Mouse (Mus musculus): ENCODE data around the gene Gimap7. TPM values are rescaled to one million over a fixed set of nuclear protein-coding genes. Genes with fewer than 3 reads are reported as not detected.

Gene Gimap7
- polyA plus RNA-seq, 1 experiment from 2014 or later = 0.59 TPM

DNA sequence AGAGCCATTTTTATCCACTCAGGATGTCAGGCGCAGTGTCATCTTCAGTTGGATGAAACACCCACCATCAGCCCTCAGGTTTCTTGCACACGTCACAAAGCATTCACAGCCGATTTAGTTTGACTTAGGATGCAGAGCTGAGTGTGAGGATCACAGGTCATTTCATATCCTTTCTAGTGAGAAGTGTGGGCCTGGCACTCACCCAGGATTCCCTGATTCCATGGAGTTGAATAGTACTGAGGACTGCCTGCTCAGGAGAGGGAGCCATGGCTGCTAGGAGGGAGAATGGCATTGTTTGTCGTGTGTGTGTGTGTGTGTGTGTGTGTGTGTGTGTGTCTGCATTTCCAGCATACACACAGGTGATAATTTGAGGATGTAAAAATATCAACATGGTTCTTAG lies 1.9 kb downstream of the Gimap7 start:
- ATAC-seq (no peak), DNase-seq (no peak)
- Histone ChIP-seq H3K4me2 (ENCODE audit: low read depth, low read length) (no peak overlapping the region), H3K4me1 (ENCODE audit: insufficient read depth) (no peaks in the 10 kb centered on the region), H3K4me3 (ENCODE audit: low read depth, low read length) (no peak overlapping the region), H3K27ac (ENCODE audit: low read depth) (no peak overlapping the region), H3K27me3 (ENCODE audit: insufficient read depth, low read length) (no peaks in the 10 kb centered on the region), H3K9me3 (ENCODE audit: low read length) (no peaks in the 10 kb centered on the region), H3K9ac (replicated peaks) (no peak overlapping the region), H3K36me3 (replicated peaks; ENCODE audit: insufficient read depth, low read length) (no peaks in the 10 kb centered on the region)
- WGBS (ENCODE audit: insufficient replicate concordance) = 81% methylated on average over 4 of the region's 4 CpGs
- TF ChIP-seq CTCF (IDR thresholded peaks at IDR 0.05; ENCODE audit: low read depth) = no peak
- TF ChIP-seq EP300 (IDR thresholded peaks at IDR 0.05; ENCODE audit: low read depth) = no peak

DNA sequence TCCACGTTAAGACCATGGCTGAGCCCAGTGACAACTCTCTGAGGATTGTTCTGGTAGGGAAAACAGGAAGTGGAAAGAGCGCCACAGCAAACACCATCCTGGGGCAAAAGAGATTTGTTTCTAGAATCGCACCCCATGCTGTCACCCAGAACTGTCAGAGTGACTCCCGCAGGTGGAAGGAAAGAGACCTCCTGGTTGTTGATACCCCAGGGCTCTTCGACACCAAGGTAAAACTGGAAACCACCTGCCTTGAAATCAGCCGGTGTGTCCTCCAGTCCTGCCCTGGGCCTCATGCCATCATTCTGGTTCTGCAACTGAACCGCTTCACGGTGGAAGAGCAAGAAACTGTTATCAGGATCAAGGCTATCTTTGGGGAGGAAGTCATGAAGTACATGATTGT lies 5.0 kb downstream of the Gimap7 start:
- no peak for DNase-seq
- WGBS (ENCODE audit: insufficient replicate concordance) = 62% methylated on average over 8 of the region's 8 CpGs
- Histone ChIP-seq H3K27me3 (ENCODE audit: insufficient read depth, low read length) (no peaks in the 10 kb centered on the region), H3K4me1 (ENCODE audit: insufficient read depth) (no peaks in the 10 kb centered on the region), H3K4me2 (ENCODE audit: low read depth, low read length) (no peak overlapping the region), H3K9ac (replicated peaks) (no peak overlapping the region), H3K36me3 (replicated peaks; ENCODE audit: insufficient read depth, low read length) (no peaks in the 10 kb centered on the region), H3K9me3 (ENCODE audit: low read length) (no peaks in the 10 kb centered on the region), H3K4me3 (ENCODE audit: low read depth, low read length) (no peak overlapping the region), H3K27ac (ENCODE audit: low read depth) (no peak overlapping the region)
- TF ChIP-seq EP300 (IDR thresholded peaks at IDR 0.05; ENCODE audit: low read depth) (no peak), CTCF (IDR thresholded peaks at IDR 0.05; ENCODE audit: low read depth) (no peak)
- no peak for ATAC-seq

DNA sequence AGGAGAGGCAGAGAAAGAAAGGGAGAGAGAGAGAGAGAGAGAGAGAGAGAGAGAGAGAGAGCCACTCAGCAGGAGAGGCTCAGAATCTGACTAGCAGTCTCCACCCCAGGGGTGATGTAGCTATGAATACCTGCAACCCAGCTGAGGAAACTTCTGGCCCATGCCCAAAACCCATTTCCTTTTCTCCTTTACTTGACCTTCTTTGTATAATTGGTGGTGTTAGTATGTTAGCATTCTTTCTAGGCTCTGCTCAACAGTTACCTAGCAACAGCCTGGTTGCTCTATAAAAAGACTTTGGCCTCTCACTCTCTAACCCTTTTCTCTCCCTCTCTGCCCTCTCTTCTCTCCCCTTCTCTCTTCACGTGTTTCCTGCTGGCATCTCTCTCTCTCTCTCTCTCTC lies 7.1 kb downstream of the Gimap7 start:
- no peak for DNase-seq
- Histone ChIP-seq H3K9me3 (ENCODE audit: low read length) (no peaks in the 10 kb centered on the region), H3K27me3 (ENCODE audit: insufficient read depth, low read length) (no peaks in the 10 kb centered on the region), H3K4me2 (ENCODE audit: low read depth, low read length) (no peak overlapping the region), H3K36me3 (replicated peaks; ENCODE audit: insufficient read depth, low read length) (no peaks in the 10 kb centered on the region), H3K4me1 (ENCODE audit: insufficient read depth) (no peaks in the 10 kb centered on the region), H3K27ac (ENCODE audit: low read depth) (no peak overlapping the region), H3K9ac (replicated peaks) (no peak overlapping the region), H3K4me3 (ENCODE audit: low read depth, low read length) (no peak overlapping the region)
- TF ChIP-seq EP300 (IDR thresholded peaks at IDR 0.05; ENCODE audit: low read depth) = no peak
- TF ChIP-seq CTCF (IDR thresholded peaks at IDR 0.05; ENCODE audit: low read depth) = no peak
- no peak for ATAC-seq
- WGBS (ENCODE audit: insufficient replicate concordance) = 20% methylated on average over 1 of the region's 1 CpGs

DNA sequence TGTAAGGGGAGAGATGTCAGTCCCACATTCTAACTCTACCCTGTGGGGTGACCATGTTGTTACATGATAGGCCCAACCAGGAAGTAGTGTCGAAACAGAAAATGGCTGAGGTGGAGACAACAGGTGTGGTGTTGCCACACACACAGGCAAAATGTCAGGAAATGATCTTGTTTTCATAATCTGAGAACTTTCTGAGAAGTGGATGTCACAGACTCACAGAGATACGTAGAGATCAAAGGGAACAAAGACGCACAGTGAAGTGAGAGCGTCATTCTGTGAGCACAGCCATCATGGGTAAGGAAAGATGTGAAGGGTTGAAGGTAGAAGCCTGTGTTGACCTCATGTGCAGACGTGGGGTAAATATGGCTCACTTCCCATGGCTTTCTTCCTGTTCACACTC lies 9.3 kb downstream of the Gimap7 start:
- Histone ChIP-seq H3K9ac (replicated peaks) (no peak overlapping the region), H3K4me2 (ENCODE audit: low read depth, low read length) (no peak overlapping the region), H3K9me3 (ENCODE audit: low read length) (no peaks in the 10 kb centered on the region), H3K4me3 (ENCODE audit: low read depth, low read length) (no peak overlapping the region), H3K27me3 (ENCODE audit: insufficient read depth, low read length) (no peaks in the 10 kb centered on the region), H3K4me1 (ENCODE audit: insufficient read depth) (no peaks in the 10 kb centered on the region), H3K36me3 (replicated peaks; ENCODE audit: insufficient read depth, low read length) (no peaks in the 10 kb centered on the region), H3K27ac (ENCODE audit: low read depth) (no peak overlapping the region)
- TF ChIP-seq EP300 (IDR thresholded peaks at IDR 0.05; ENCODE audit: low read depth) (no peak), CTCF (IDR thresholded peaks at IDR 0.05; ENCODE audit: low read depth) (no peak)
- ATAC-seq = no peak
- DNase-seq = no peak
- WGBS (ENCODE audit: insufficient replicate concordance) = 78% methylated on average over 5 of the region's 5 CpGs

DNA sequence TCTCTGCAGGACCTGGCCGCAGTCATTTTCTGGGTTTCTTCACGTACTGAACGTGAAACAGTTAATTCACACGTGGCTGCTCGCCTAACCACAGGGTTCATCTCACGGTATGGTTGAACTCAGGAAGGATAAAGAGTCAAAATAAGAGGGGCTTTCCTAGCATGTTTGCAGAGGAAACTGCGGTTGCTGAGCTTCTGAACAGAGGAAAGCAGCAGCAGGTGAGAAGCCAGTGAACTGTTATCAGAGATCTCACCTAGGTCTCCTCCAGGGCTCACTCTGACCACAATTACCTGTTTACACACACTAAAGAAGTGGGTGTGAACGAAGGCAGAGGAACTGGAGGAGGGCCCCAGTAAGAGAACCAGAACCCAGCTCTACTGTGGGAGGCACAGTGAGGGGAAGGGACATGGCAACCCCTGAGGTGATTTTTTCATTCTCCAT lies 14.5 kb downstream of the Gimap7 start:
- Histone ChIP-seq H3K4me2 (ENCODE audit: low read depth, low read length) (no peak overlapping the region), H3K9me3 (ENCODE audit: low read length) (no peaks in the 10 kb centered on the region), H3K27me3 (ENCODE audit: insufficient read depth, low read length) (no peaks in the 10 kb centered on the region), H3K4me3 (ENCODE audit: low read depth, low read length) (no peak overlapping the region), H3K27ac (ENCODE audit: low read depth) (no peak overlapping the region), H3K36me3 (replicated peaks; ENCODE audit: insufficient read depth, low read length) (no peaks in the 10 kb centered on the region), H3K4me1 (ENCODE audit: insufficient read depth) (no peaks in the 10 kb centered on the region), H3K9ac (replicated peaks) (no peak overlapping the region)
- DNase-seq = no peak
- TF ChIP-seq EP300 (IDR thresholded peaks at IDR 0.05; ENCODE audit: low read depth) (no peak), CTCF (IDR thresholded peaks at IDR 0.05; ENCODE audit: low read depth) (no peak)
- ATAC-seq = no peak
- WGBS (ENCODE audit: insufficient replicate concordance) = 21% methylated on average over 8 of the region's 8 CpGs

DNA sequence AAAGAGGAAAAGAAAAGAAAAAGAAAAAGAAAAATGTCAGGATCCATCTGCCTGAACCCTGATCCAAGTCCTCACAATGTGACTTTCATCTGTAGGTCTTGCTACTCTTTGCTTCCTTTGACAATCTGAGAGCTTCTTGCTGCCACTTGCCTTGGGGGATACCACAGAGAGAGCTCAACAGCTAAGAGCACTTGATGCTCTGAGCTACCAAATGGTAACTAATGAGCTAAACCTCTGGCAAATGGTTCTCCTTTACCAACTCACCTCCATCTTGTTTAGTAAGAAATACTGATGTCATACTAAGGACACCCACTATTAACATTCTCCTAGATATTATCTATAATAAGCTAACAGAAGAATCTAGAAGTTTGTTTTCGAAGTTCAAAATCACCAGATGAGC lies 15.2 kb downstream of the Gimap7 start:
- no peaks in the 10 kb centered on the region for H3K27me3 ChIP-seq (ENCODE audit: insufficient read depth, low read length)
- no peaks in the 10 kb centered on the region for H3K9me3 ChIP-seq (ENCODE audit: low read length)
- WGBS (ENCODE audit: insufficient replicate concordance) = 87% methylated on average over 1 of the region's 1 CpGs
- TF ChIP-seq EP300 (IDR thresholded peaks at IDR 0.05; ENCODE audit: low read depth) (no peak), CTCF (IDR thresholded peaks at IDR 0.05; ENCODE audit: low read depth) (no peak)
- no peak overlapping the region for H3K27ac ChIP-seq (ENCODE audit: low read depth)
- no peak overlapping the region for H3K9ac ChIP-seq (replicated peaks)
- H3K36me3 ChIP-seq (replicated peaks; ENCODE audit: insufficient read depth, low read length) = no peaks in the 10 kb centered on the region
- no peaks in the 10 kb centered on the region for H3K4me1 ChIP-seq (ENCODE audit: insufficient read depth)
- H3K4me2 ChIP-seq (ENCODE audit: low read depth, low read length) = no peak overlapping the region
- no peak for ATAC-seq
- H3K4me3 ChIP-seq (ENCODE audit: low read depth, low read length) = no peak overlapping the region
- DNase-seq = no peak

DNA sequence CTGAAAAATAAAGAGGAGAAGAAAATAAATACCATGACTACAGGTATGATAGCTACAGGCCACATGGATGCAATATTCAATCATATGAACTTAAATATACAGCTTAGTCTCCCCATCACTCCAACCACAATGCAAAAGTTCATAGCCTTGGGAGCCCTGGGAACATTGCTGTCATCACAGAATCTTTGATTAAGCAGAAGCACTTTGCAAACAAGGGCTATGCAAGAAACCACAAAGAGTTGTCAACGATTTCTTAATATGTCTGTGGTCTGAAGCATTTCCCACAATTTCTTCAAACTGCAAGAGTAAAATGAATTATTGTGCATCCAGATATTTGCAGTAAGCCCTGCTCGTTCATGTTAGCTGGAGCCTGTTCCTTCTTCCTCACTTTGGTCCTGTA lies 18.6 kb downstream of the Gimap7 start:
- no peaks in the 10 kb centered on the region for H3K27me3 ChIP-seq (ENCODE audit: insufficient read depth, low read length)
- ATAC-seq (no peak), DNase-seq (no peak)
- WGBS (ENCODE audit: insufficient replicate concordance) = 30% methylated on average over 2 of the region's 2 CpGs
- no peak overlapping the region for H3K4me3 ChIP-seq (ENCODE audit: low read depth, low read length)
- no peak overlapping the region for H3K4me2 ChIP-seq (ENCODE audit: low read depth, low read length)
- no peak for TF ChIP-seq CTCF (IDR thresholded peaks at IDR 0.05; ENCODE audit: low read depth)
- H3K9ac ChIP-seq (replicated peaks) = no peak overlapping the region
- H3K27ac ChIP-seq (ENCODE audit: low read depth) = no peak overlapping the region
- H3K4me1 ChIP-seq (ENCODE audit: insufficient read depth) = peaks cover 17% of the 10 kb centered on the region
- H3K36me3 ChIP-seq (replicated peaks; ENCODE audit: insufficient read depth, low read length) = no peaks in the 10 kb centered on the region
- no peaks in the 10 kb centered on the region for H3K9me3 ChIP-seq (ENCODE audit: low read length)
